Mouse (Mus musculus): ENCODE results near the gene Cdh18. TPM values are rescaled to one million over a fixed set of nuclear protein-coding genes. Genes with fewer than 3 reads are reported as not detected.
"Not testable (repeated sequence)": the region's sequence is repeated elsewhere in the genome, so short reads cannot be mapped to it uniquely, and the experiment has no call there.

Cdh18 gene
- polyA plus RNA-seq, 1 experiment from 2014 or later, result 0.33 TPM

DNA sequence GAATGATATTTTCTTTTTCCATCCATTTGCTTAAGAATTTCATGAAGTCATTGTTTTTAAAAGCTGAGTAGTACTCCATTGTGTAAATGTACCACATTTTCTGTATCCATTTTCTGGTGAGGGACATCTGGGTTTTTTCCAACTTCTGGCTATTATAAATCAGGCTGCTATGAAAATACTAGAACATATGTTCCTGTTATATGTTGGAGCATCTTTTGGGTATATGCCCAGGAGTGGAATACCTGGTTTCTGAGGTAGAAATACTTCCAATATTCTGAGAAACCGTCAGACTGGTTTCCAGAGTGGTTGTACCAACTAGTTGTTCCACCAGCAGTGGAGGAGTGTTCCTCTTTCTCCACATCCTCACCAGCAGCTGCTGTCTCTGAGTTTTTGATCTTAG is 536.5 kb downstream of the Cdh18 start:
- H3K9ac ChIP-seq; H3K9me3 ChIP-seq (replicated peaks); H3K4me2 ChIP-seq; H3K27ac ChIP-seq; H3K4me3 ChIP-seq; ATAC-seq (replicated peaks; ENCODE audit: insufficient number of reproducible peaks, insufficient read depth, low FRiP score, low read depth); H3K4me1 ChIP-seq (replicated peaks); H3K36me3 ChIP-seq; H3K27me3 ChIP-seq: not testable (repeated sequence)
- 69% methylated on average over 1 of the region's 1 CpGs for WGBS

DNA sequence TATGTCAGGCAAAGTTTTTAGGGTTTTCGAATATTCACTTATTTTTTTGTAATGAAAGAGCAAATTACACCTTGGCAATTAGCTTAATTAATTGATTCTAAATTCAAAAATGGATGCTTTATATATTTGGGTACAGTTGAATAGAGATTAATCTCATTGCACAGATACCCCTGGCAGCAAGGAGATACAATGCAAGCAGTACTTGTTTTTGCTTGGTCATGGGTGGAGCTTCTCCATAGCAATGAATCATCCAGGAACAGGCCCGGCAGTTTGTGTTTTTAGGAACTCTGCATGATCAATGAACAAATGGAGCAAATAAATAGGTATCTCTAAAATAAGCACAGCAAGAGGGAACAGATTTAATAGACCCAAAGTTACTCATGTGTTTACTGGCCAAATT is 538.7 kb downstream of the Cdh18 start:
- no peaks in the 10 kb centered on the region for H3K9me3 ChIP-seq (replicated peaks)
- no peaks in the 10 kb centered on the region for H3K4me1 ChIP-seq (replicated peaks)
- no peaks in the 10 kb centered on the region for H3K27me3 ChIP-seq
- no peaks in the 10 kb centered on the region for H3K36me3 ChIP-seq
- no peak for ATAC-seq (replicated peaks; ENCODE audit: insufficient number of reproducible peaks, insufficient read depth, low FRiP score, low read depth)
- H3K27ac ChIP-seq, result no peak overlapping the region
- no peak overlapping the region for H3K4me2 ChIP-seq
- no peak overlapping the region for H3K9ac ChIP-seq
- WGBS, result 70% methylated on average over 2 of the region's 2 CpGs
- H3K4me3 ChIP-seq, result no peak overlapping the region

DNA sequence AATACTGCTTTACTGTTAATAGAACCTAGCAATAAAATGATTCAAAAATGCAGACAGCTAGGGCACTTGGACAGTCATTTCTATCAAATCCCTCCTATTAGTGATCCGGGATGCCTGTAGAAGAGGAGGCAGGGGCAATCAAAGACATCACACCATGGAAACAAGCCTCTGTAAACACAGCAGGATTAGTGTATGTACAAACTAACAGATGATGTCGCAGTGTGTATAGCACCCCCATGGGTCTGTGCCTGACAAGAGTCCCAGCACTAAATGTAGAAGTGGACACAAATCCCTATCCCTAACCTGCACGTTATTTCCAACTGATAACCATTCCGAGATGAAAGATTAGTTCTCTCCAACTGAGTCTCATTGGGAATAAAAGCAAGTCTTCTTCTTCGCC is 547.8 kb downstream of the Cdh18 start:
- H3K36me3 ChIP-seq, result no peaks in the 10 kb centered on the region
- H3K9me3 ChIP-seq (replicated peaks), result no peaks in the 10 kb centered on the region
- ATAC-seq (replicated peaks; ENCODE audit: insufficient number of reproducible peaks, insufficient read depth, low FRiP score, low read depth), result no peak
- H3K27ac ChIP-seq, result no peak overlapping the region
- H3K4me1 ChIP-seq (replicated peaks), result no peaks in the 10 kb centered on the region
- H3K9ac ChIP-seq, result no peak overlapping the region
- H3K4me3 ChIP-seq, result no peak overlapping the region
- H3K27me3 ChIP-seq, result no peaks in the 10 kb centered on the region
- H3K4me2 ChIP-seq, result no peak overlapping the region
- 74% methylated on average over 5 of the region's 5 CpGs for WGBS

DNA sequence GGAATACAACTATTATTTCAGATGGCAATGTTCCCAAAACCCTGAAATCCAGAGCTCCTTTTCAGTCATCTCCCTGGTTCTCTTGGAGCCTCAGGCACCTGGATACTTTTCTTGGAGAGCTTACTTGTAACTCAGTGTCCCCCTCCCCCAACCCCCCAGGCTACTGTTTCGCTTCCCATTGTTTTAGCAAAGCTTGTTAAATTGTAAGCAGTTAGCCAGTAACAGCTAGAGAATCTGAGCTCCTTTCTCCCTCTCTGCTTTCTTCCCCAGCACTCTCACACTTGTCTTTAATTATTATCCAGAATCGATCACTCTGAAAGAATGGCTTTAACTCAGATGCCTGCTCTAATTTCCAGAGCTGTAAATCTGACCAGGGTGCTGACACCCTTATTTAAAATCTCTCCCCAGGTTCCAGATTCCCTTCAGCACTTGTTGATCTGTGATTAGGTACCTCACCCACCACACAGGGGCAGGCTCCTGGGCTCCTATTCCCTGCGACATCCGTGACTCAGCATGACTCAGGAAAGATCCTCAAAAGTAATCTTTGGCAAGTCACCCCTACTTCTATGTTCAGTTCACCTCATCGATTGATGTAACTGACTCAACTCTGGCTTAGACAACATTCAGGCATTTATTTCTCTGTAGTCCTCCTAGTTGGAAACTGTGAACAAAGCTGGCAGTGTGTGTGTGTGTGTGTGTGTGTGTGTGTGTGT is 556.0 kb downstream of the Cdh18 start:
- Histone ChIP-seq H3K4me2 (no peak overlapping the region), H3K4me1 (replicated peaks) (no peaks in the 10 kb centered on the region), H3K27me3 (no peaks in the 10 kb centered on the region), H3K9me3 (replicated peaks) (no peaks in the 10 kb centered on the region), H3K4me3 (no peak overlapping the region), H3K9ac (no peak overlapping the region), H3K27ac (no peak overlapping the region), H3K36me3 (no peaks in the 10 kb centered on the region)
- no peak for ATAC-seq (replicated peaks; ENCODE audit: insufficient number of reproducible peaks, insufficient read depth, low FRiP score, low read depth)
- WGBS, result 49% methylated on average over 5 of the region's 5 CpGs

DNA sequence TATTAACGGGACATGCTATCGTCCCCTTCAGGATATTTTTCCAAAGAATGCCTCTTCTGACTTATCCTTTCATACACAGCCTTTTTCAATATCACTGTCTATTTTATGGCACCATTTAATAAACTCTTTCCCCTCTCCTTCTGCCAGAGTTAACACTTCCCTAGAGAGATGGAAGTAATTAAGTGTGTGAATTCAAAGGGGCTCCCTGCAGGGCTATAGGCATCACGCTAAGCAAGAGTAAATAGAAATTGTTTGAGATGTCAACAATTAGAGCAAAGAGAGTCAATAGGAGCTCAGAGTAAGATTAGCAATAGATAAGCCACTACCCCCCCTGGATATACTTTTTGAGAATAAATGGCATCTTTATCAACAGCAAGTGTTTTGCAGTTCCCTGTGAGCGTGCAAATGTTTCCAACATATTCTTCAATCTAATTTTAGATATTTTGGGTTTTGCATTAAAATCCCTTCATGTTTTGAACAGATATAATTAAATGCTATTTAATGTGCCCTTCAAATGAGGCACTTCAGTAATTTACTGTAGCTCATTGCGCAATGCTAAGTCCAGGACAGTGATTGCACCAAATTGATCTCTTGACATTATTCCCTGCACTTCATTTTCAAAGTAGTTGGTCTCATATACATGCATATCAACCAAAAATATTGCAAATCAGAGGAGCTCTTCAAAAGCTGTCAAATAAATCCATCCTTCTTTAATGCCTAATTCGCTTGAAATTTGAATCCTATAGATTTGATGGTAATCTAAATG is 586.3 kb downstream of the Cdh18 start:
- Histone ChIP-seq H3K9me3 (replicated peaks) (no peaks in the 10 kb centered on the region), H3K9ac (no peak overlapping the region), H3K4me1 (replicated peaks) (no peaks in the 10 kb centered on the region), H3K4me2 (no peak overlapping the region), H3K36me3 (no peaks in the 10 kb centered on the region), H3K27me3 (no peaks in the 10 kb centered on the region), H3K4me3 (no peak overlapping the region), H3K27ac (no peak overlapping the region)
- no peak for ATAC-seq (replicated peaks; ENCODE audit: insufficient number of reproducible peaks, insufficient read depth, low FRiP score, low read depth)
- 70% methylated on average over 6 of the region's 6 CpGs for WGBS

DNA sequence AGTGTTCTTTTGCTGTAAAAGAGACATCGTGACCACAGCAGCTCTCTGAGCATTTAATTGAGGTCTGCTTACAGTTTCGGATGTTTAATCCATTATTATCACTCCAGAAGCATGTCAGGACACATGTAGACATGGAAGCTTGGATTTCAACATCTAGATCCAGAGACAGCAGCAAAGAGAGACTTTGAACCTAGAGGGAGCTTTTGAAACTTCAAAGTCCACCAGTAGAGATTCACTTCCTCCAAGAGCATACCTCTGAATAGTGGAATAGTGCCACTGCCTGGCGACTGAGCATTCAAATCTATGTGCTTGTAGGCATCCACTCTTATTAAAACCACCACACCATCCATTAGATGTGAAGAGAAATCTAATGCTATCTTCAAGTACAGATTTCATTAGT is 588.1 kb downstream of the Cdh18 start:
- Histone ChIP-seq H3K9me3 (replicated peaks) (no peaks in the 10 kb centered on the region), H3K27me3 (no peaks in the 10 kb centered on the region), H3K4me2 (no peak overlapping the region), H3K36me3 (no peaks in the 10 kb centered on the region), H3K9ac (no peak overlapping the region), H3K27ac (no peak overlapping the region), H3K4me1 (replicated peaks) (no peaks in the 10 kb centered on the region), H3K4me3 (no peak overlapping the region)
- 63% methylated on average over 3 of the region's 3 CpGs for WGBS
- no peak for ATAC-seq (replicated peaks; ENCODE audit: insufficient number of reproducible peaks, insufficient read depth, low FRiP score, low read depth)

DNA sequence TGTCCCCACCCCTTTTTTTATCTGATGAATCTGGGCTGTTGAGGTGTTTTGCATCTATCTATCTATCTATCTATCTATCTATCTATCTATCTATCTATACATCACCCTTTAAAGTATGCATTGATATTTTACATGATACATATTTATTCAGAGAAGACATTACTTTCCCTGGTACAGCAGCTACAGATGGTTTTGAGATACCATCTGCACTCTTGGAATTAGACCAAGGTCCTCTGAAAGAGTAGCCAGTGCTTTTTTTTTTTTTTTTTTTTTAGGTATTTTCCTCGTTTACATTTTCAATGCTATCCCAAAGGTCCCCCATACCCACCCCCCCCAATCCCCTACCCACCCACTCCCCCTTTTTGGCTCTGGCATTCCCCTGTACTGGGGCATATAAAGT is 594.1 kb downstream of the Cdh18 start:
- WGBS, result no CpG with 5 or more reads among the region's 1 CpGs
- not testable (repeated sequence) for H3K27ac ChIP-seq; H3K9me3 ChIP-seq (replicated peaks); H3K9ac ChIP-seq; H3K4me1 ChIP-seq (replicated peaks); H3K4me3 ChIP-seq; H3K36me3 ChIP-seq; H3K4me2 ChIP-seq; ATAC-seq (replicated peaks; ENCODE audit: insufficient number of reproducible peaks, insufficient read depth, low FRiP score, low read depth); H3K27me3 ChIP-seq

DNA sequence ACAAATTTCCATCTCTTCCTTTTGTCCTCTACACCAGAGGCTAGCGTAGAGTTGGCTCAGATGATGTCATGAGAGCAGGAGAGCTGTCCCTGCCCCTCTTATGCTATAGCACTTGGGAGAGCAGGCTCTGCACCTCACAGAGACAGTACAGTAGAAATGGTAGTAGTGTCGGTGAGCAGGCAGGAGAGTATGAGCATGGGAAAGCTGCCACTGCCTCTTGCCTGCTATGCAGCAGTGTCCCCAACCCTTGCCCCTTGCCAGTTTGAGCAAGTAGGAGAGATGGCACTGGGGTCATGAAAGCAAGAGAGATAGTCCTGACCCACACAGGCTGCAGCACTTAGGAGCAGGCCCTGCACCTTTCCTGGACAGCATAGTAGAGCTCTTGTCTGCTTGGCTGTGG is 607.1 kb downstream of the Cdh18 start:
- no peak overlapping the region for H3K4me3 ChIP-seq
- no peak overlapping the region for H3K4me2 ChIP-seq
- no peak for ATAC-seq (replicated peaks; ENCODE audit: insufficient number of reproducible peaks, insufficient read depth, low FRiP score, low read depth)
- H3K27me3 ChIP-seq, result no peaks in the 10 kb centered on the region
- H3K36me3 ChIP-seq, result no peaks in the 10 kb centered on the region
- 82% methylated on average over 2 of the region's 2 CpGs for WGBS
- no peaks in the 10 kb centered on the region for H3K4me1 ChIP-seq (replicated peaks)
- no peaks in the 10 kb centered on the region for H3K9me3 ChIP-seq (replicated peaks)
- no peak overlapping the region for H3K9ac ChIP-seq
- H3K27ac ChIP-seq, result no peak overlapping the region

DNA sequence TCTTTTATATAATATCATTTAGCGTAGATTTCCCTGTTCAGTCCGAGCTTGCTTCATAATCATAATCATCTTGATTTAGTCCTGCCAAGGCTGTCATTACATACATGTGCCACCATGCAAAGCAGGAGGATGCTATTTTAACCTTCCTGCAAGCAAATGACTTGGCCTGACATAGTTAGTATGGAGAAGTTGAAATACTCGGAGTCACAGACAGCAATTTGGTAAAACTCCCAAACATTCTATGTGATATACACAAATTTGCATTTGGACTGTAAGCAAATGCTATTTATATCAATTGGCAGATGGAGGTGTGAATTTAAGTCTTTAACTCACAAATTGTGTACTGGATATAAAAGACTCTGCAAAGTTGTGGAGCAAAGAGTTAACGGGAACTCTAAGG is 616.0 kb downstream of the Cdh18 start:
- Histone ChIP-seq H3K9ac (no peak overlapping the region), H3K4me1 (replicated peaks) (no peaks in the 10 kb centered on the region), H3K9me3 (replicated peaks) (no peaks in the 10 kb centered on the region), H3K27me3 (no peaks in the 10 kb centered on the region), H3K4me2 (no peak overlapping the region), H3K27ac (no peak overlapping the region), H3K4me3 (no peak overlapping the region), H3K36me3 (no peaks in the 10 kb centered on the region)
- 80% methylated on average over 4 of the region's 4 CpGs for WGBS
- ATAC-seq (replicated peaks; ENCODE audit: insufficient number of reproducible peaks, insufficient read depth, low FRiP score, low read depth), result no peak

DNA sequence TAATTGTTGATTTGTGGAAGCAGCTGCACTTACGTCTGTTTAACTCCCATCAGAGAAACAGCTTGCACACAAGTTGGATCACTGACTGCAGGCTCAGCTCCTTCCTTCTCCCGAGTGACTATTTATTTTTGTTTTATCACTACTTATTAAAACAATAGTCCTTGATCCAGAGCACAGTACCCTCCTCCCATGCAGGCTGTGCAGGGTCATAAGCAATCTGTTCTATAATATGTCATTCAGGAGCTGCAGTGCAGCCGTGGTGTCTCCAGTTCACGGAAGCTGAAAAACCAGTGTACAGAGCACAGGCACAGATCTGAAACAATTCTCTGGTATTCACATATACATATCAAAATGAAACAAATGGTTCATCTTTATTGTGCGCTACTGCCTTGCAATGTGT is 625.8 kb downstream of the Cdh18 start:
- ATAC-seq (replicated peaks; ENCODE audit: insufficient number of reproducible peaks, insufficient read depth, low FRiP score, low read depth), result no peak
- 58% methylated on average over 5 of the region's 5 CpGs for WGBS
- H3K27ac ChIP-seq, result no peak overlapping the region
- no peaks in the 10 kb centered on the region for H3K27me3 ChIP-seq
- no peak overlapping the region for H3K4me3 ChIP-seq
- H3K4me2 ChIP-seq, result no peak overlapping the region
- no peaks in the 10 kb centered on the region for H3K4me1 ChIP-seq (replicated peaks)
- H3K9ac ChIP-seq, result no peak overlapping the region
- H3K9me3 ChIP-seq (replicated peaks), result no peaks in the 10 kb centered on the region
- no peaks in the 10 kb centered on the region for H3K36me3 ChIP-seq

DNA sequence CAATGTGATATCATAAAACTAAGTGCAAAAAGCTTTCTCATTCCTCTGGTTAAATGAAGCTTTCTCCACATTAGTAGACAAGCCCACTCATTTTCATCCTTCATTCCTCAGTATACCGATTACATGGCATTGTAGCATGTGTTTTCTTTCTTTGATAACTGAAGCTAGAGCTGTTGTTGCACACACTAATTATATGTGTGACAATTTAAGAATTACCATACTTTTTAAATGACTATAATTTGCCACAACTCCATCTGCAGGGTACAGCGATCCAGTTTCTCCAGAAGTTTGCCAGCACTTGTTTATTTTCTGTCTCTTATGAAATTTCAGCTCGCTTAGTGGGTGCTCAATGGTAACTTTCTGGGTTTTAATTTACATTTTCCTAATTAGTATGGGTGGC is 663.2 kb downstream of the Cdh18 start:
- 88% methylated on average over 3 of the region's 3 CpGs for WGBS
- Histone ChIP-seq H3K9me3 (replicated peaks) (no peaks in the 10 kb centered on the region), H3K36me3 (no peaks in the 10 kb centered on the region), H3K4me3 (no peak overlapping the region), H3K27me3 (no peaks in the 10 kb centered on the region), H3K9ac (no peak overlapping the region), H3K27ac (no peak overlapping the region), H3K4me2 (no peak overlapping the region), H3K4me1 (replicated peaks) (no peaks in the 10 kb centered on the region)
- ATAC-seq (replicated peaks; ENCODE audit: insufficient number of reproducible peaks, insufficient read depth, low FRiP score, low read depth), result no peak

DNA sequence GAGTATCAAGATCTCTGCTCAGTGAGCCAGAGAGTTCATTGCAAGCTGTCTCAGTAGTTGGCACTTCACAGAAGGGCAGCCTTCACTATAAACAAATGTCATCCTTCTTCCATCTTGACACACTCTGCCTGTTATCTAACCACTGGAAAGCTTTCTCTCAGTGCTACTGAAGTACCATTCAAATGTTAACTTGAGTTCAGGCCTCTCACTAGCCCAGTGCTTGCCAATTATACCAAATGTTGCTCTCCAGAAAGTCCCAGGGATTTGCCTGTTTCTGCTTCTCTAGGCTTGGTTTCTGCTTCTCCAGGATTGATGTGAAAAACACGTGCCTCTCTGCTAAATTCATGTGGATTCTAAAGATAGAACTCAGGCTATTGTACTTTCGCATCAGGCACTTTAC is 681.8 kb downstream of the Cdh18 start:
- H3K4me2 ChIP-seq, result no peak overlapping the region
- 50% methylated on average over 2 of the region's 2 CpGs for WGBS
- no peaks in the 10 kb centered on the region for H3K9me3 ChIP-seq (replicated peaks)
- ATAC-seq (replicated peaks; ENCODE audit: insufficient number of reproducible peaks, insufficient read depth, low FRiP score, low read depth), result no peak
- H3K4me1 ChIP-seq (replicated peaks), result no peaks in the 10 kb centered on the region
- H3K9ac ChIP-seq, result no peak overlapping the region
- no peak overlapping the region for H3K27ac ChIP-seq
- H3K4me3 ChIP-seq, result no peak overlapping the region
- no peaks in the 10 kb centered on the region for H3K27me3 ChIP-seq
- no peaks in the 10 kb centered on the region for H3K36me3 ChIP-seq
